In genomic region chr13:81385597-81386362, GRCm38 (mm10) we compare ENCODE assay signal across 9 mouse cellular contexts.
A peak's percentile ranks its signal among the peaks of the same experiment; 100 is the strongest.
DNase-seq lines count a peak whose midpoint lies in the region; ATAC-seq lines count a peak whose summit lies in the region.
"Had no signal": no experiment of that assay in that cellular context is flagged by ENCODE, and none has a peak within 500 bp of the region (broad histone marks: within the 10 kb centered on the region; RNA-seq: fewer than 3 reads in every experiment).

No protein-coding gene starts in this region.

- H3K4me3 ChIP-seq in lung, embryonic 15.5 days = no peak overlapping the region
- H3K4me3 ChIP-seq in midbrain, embryonic 14.5 days (replicated peaks; ENCODE audit: low read depth, low read length) = no peak overlapping the region
- H3K4me3 ChIP-seq: neural tube, embryonic 13.5 days had no signal

- peak; percentile 10 to 13 for DNase-seq in cerebellum, postnatal 36 days
- DNase-seq in cerebellum, adult 11 months = no peak
- DNase-seq in NIH3T3 (ENCODE audit: low read depth) = peak; percentile 3
- peak; percentile 46 for DNase-seq in kidney, adult 18-20 months
- DNase-seq in c-Kit-positive CD71-positive TER-119-positive erythroid progenitor cells, embryonic 14.5 days (ENCODE audit: low spot score) = no peak
- no peak for DNase-seq in midbrain, embryonic 14.5 days

- no peak overlapping the region for H3K4me2 ChIP-seq in lung, embryonic 15.5 days
- H3K4me2 ChIP-seq in midbrain, embryonic 14.5 days (ENCODE audit: low read length) = no peak overlapping the region
- H3K4me2 ChIP-seq: neural tube, embryonic 13.5 days had no signal

- no peaks in the 10 kb centered on the region for H3K9me3 ChIP-seq in lung, embryonic 15.5 days
- no peaks in the 10 kb centered on the region for H3K9me3 ChIP-seq in midbrain, embryonic 14.5 days (ENCODE audit: control insufficient read depth, low read length)
- H3K9me3 ChIP-seq: neural tube, embryonic 13.5 days had no signal

- 52% methylated on average over 4 of the region's 4 CpGs for WGBS in lung, embryonic 15.5 days
- 92% methylated on average over 4 of the region's 4 CpGs for WGBS in midbrain, embryonic 14.5 days

- H3K27me3 ChIP-seq in lung, embryonic 15.5 days = no peaks in the 10 kb centered on the region
- no peaks in the 10 kb centered on the region for H3K27me3 ChIP-seq in midbrain, embryonic 14.5 days (ENCODE audit: control insufficient read depth, insufficient read depth, low read length)
- H3K27me3 ChIP-seq: neural tube, embryonic 13.5 days had no signal

- no peaks in the 10 kb centered on the region for H3K36me3 ChIP-seq in lung, embryonic 15.5 days
- H3K36me3 ChIP-seq in midbrain, embryonic 14.5 days (ENCODE audit: control insufficient read depth, insufficient read depth, low read length) = no peaks in the 10 kb centered on the region
- H3K36me3 ChIP-seq: neural tube, embryonic 13.5 days had no signal

- no peak overlapping the region for H3K9ac ChIP-seq in lung, embryonic 15.5 days
- no peak overlapping the region for H3K9ac ChIP-seq in midbrain, embryonic 14.5 days (replicated peaks; ENCODE audit: low read length)
- H3K9ac ChIP-seq: neural tube, embryonic 13.5 days had no signal

- peak; percentile 57; the same call in 1 of the 2 replicates for ATAC-seq in lung, embryonic 15.5 days (ENCODE audit: borderline replicate concordance, extremely low read depth, low FRiP score, low TSS enrichment)
- no peak for ATAC-seq in cerebellum, adult (ENCODE audit: insufficient number of reproducible peaks, low FRiP score, low TSS enrichment)
- no peak for ATAC-seq in midbrain, embryonic 14.5 days (ENCODE audit: low FRiP score, low TSS enrichment)

- no peaks in the 10 kb centered on the region for H3K4me1 ChIP-seq in lung, embryonic 15.5 days
- no peaks in the 10 kb centered on the region for H3K4me1 ChIP-seq in midbrain, embryonic 14.5 days (ENCODE audit: control insufficient read depth, insufficient read depth, low read length)
- H3K4me1 ChIP-seq: neural tube, embryonic 13.5 days had no signal

- H3K27ac ChIP-seq in lung, embryonic 15.5 days = no peak overlapping the region
- H3K27ac ChIP-seq in midbrain, embryonic 14.5 days (replicated peaks; ENCODE audit: low read depth, low read length) = no peak overlapping the region
- H3K27ac ChIP-seq: neural tube, embryonic 13.5 days had no signal

Comparison
In these comparisons a context has a peak if more than half of its experiments do, and no peak if none do; other contexts are left out.
1. DNase-seq: peak in cerebellum, postnatal 36 days (2 of 2), NIH3T3 (single experiment) and kidney, adult 18-20 months (single experiment); none in cerebellum, adult 11 months (single experiment), c-Kit-positive CD71-positive TER-119-positive erythroid progenitor cells, embryonic 14.5 days (single experiment) and midbrain, embryonic 14.5 days (single experiment).